In the genomic region with DNA sequence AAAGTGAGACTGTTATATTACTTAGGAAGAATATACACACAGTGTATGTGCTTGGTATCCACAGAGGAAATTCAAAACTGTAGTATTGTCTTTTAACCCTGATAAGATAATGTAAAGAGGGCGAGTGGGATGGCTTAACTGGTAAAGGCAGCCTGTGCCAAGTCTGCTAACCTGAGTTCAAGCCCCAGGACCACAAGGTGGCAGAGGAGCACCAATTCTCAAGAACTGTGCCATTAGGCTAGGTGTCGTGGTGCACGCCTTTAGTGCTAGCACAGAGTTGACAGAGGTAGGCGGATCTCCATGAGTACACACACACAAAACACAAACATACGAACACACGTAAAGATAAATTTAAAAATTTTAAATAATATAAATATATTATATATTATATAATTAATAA, we compare ENCODE assay signal across 20 mouse cellular contexts. TPM values are rescaled to one million over a fixed set of nuclear protein-coding genes. Genes with fewer than 3 reads are reported as not detected.
A peak's percentile ranks its signal among the peaks of the same experiment; 100 is the strongest.
DNase-seq lines count a peak whose midpoint lies in the region; ATAC-seq and TF ChIP-seq lines count a peak whose summit lies in the region.
"Had no signal": no experiment of that assay in that cellular context is flagged by ENCODE, and none has a peak within 500 bp of the region (broad histone marks: within the 10 kb centered on the region; RNA-seq: fewer than 3 reads in every experiment).

No protein-coding gene starts in this region.

- H3K9ac ChIP-seq in intestine, postnatal 0 days (ENCODE audit: low read depth, low read length): no peak overlapping the region
- no peak overlapping the region for H3K9ac ChIP-seq in intestine, embryonic 15.5 days
- H3K9ac ChIP-seq in MEL (ENCODE audit: control insufficient read depth, low read depth, low read length, poor library complexity, severe bottlenecking): no peak overlapping the region
- no peak overlapping the region for H3K9ac ChIP-seq in forebrain, embryonic 15.5 days (replicated peaks)
- H3K9ac ChIP-seq: forebrain, embryonic 13.5 days; heart, embryonic 15.5 days; limb, embryonic 13.5 days had no signal

- WGBS in intestine, postnatal 0 days: 85% methylated on average over 6 of the region's 6 CpGs
- WGBS in intestine, embryonic 15.5 days: 88% methylated on average over 6 of the region's 6 CpGs
- 87% methylated on average over 6 of the region's 6 CpGs for WGBS in forebrain, embryonic 15.5 days

- TF ChIP-seq RAD21 in MEL (IDR thresholded peaks at IDR 0.05; ENCODE audit: low read depth, low read length): peak; percentile 21

- no peaks in the 10 kb centered on the region for H3K36me3 ChIP-seq in intestine, postnatal 0 days (ENCODE audit: control insufficient read depth, insufficient read depth)
- no peaks in the 10 kb centered on the region for H3K36me3 ChIP-seq in intestine, embryonic 15.5 days
- peaks cover 0 to 3% of the 10 kb centered on the region in 2 experiments; a peak in 1 of 4 replicates for H3K36me3 ChIP-seq in MEL (ENCODE audit: control insufficient read depth in 1 of 2, insufficient read depth in 2 of 2, low read length in 2 of 2)
- H3K36me3 ChIP-seq in forebrain, embryonic 15.5 days: no peaks in the 10 kb centered on the region
- H3K36me3 ChIP-seq: heart, embryonic 15.5 days; limb, embryonic 13.5 days had no signal

- no peak for ATAC-seq in intestine, postnatal 0 days
- ATAC-seq in intestine, embryonic 15.5 days: no peak
- ATAC-seq in megakaryocyte progenitor cell, adult 5-6 weeks (replicated peaks; ENCODE audit: poor library complexity): peak; percentile 76
- ATAC-seq in forebrain, embryonic 15.5 days (replicated peaks): no peak
- ATAC-seq: forebrain, embryonic 13.5 days; hindbrain, embryonic 16.5 days had no signal

- H3K4me1 ChIP-seq in intestine, postnatal 0 days (replicated peaks; ENCODE audit: control insufficient read depth, insufficient read depth, low read length): 0 out of 2 replicates have a peak, but pooled peaks cover 4% of the 10 kb centered on the region
- H3K4me1 ChIP-seq in intestine, embryonic 15.5 days (replicated peaks): no peaks in the 10 kb centered on the region; the same call in 1 of the 2 replicates
- H3K4me1 ChIP-seq in MEL (ENCODE audit: control insufficient read depth in 1 of 2, insufficient read depth in 2 of 2, low read length in 2 of 2): no peaks in the 10 kb centered on the region; a peak in 3 of 4 replicates
- H3K4me1 ChIP-seq in forebrain, embryonic 15.5 days: peaks cover 3% of the 10 kb centered on the region; the same call in 1 of the 2 replicates
- H3K4me1 ChIP-seq: heart, embryonic 15.5 days had no signal

- TF ChIP-seq EP300 in MEL (IDR thresholded peaks at IDR 0.05; ENCODE audit: low read depth in 1 of 2, low read length in 2 of 2): no peak

- peak; percentile 37 for TF ChIP-seq CTCF in intestine, postnatal 0 days (IDR thresholded peaks at IDR 0.05; ENCODE audit: low read depth)
- peak in 2 of 3 experiments; percentile 9 to 48; a peak in 3 of 6 replicates for TF ChIP-seq CTCF in MEL (IDR thresholded peaks at IDR 0.05 in 2 of 3, conservative IDR thresholded peaks at IDR 0.05 in 1 of 3; ENCODE audit: control insufficient read depth in 1 of 3, insufficient read depth in 1 of 3, low read depth in 2 of 3, low read length in 3 of 3, poor library complexity in 1 of 3, severe bottlenecking in 1 of 3)

- no peak for TF ChIP-seq POLR2A in MEL (IDR thresholded peaks at IDR 0.05; ENCODE audit: control insufficient read depth in 1 of 2, insufficient read depth in 1 of 2, low read depth in 1 of 2, low read length in 2 of 2, poor library complexity in 1 of 2)

- no peak overlapping the region for H3K27ac ChIP-seq in intestine, postnatal 0 days (ENCODE audit: low read depth, low read length)
- no peak overlapping the region for H3K27ac ChIP-seq in intestine, embryonic 15.5 days
- H3K27ac ChIP-seq in MEL (ENCODE audit: control insufficient read depth, low read depth, low read length): no peak overlapping the region
- no peak overlapping the region for H3K27ac ChIP-seq in forebrain, embryonic 15.5 days (replicated peaks)
- H3K27ac ChIP-seq: forebrain, embryonic 13.5 days; heart, embryonic 15.5 days; left cerebral cortex, adult 2 months; limb, embryonic 13.5 days had no signal

- H3K79me2 ChIP-seq in MEL (ENCODE audit: control insufficient read depth, insufficient read depth, low read length, poor library complexity): no peaks in the 10 kb centered on the region

- H3K9me3 ChIP-seq in intestine, postnatal 0 days (ENCODE audit: control insufficient read depth): no peaks in the 10 kb centered on the region
- no peaks in the 10 kb centered on the region for H3K9me3 ChIP-seq in intestine, embryonic 15.5 days
- no peaks in the 10 kb centered on the region for H3K9me3 ChIP-seq in MEL (replicated peaks; ENCODE audit: insufficient read depth, low read length)
- H3K9me3 ChIP-seq in forebrain, embryonic 15.5 days: no peaks in the 10 kb centered on the region
- H3K9me3 ChIP-seq: forebrain, embryonic 13.5 days; heart, embryonic 15.5 days; limb, embryonic 13.5 days had no signal

- DNase-seq in 416B (ENCODE audit: low read depth) (peak; percentile 44), MEL (ENCODE audit: low read depth, low spot score) (peak; percentile 28)
- no peak for DNase-seq in ovary, adult 18-20 months (ENCODE audit: low spot score)
- DNase-seq in kidney, postnatal 10 days: no peak
- DNase-seq: adrenal gland, postnatal 25 days; cerebellum, postnatal 36 days; gastrocnemius, postnatal 14 days; kidney, postnatal 25 days had no signal

- no peaks in the 10 kb centered on the region for H3K27me3 ChIP-seq in intestine, postnatal 0 days (replicated peaks; ENCODE audit: control insufficient read depth, insufficient read depth, low read length)
- H3K27me3 ChIP-seq in intestine, embryonic 15.5 days (replicated peaks): no peaks in the 10 kb centered on the region
- H3K27me3 ChIP-seq in MEL (ENCODE audit: control insufficient read depth in 1 of 2, insufficient read depth in 2 of 2, low read length in 2 of 2): no peaks in the 10 kb centered on the region; a peak in 1 of 4 replicates
- H3K27me3 ChIP-seq in forebrain, embryonic 15.5 days: no peaks in the 10 kb centered on the region
- H3K27me3 ChIP-seq: forebrain, embryonic 13.5 days; heart, embryonic 15.5 days; limb, embryonic 13.5 days had no signal

- H3K4me3 ChIP-seq in intestine, postnatal 0 days (ENCODE audit: low read depth, low read length): no peak overlapping the region
- H3K4me3 ChIP-seq in intestine, embryonic 15.5 days (replicated peaks): no peak overlapping the region
- H3K4me3 ChIP-seq in MEL (ENCODE audit: control insufficient read depth in 1 of 2, insufficient read depth in 1 of 2, low read depth in 2 of 2, low read length in 2 of 2): no peak overlapping the region
- no peak overlapping the region for H3K4me3 ChIP-seq in forebrain, embryonic 15.5 days
- H3K4me3 ChIP-seq: forebrain, embryonic 13.5 days; heart, embryonic 15.5 days; left cerebral cortex, adult 2 months; limb, embryonic 13.5 days had no signal

- H3K4me2 ChIP-seq in intestine, postnatal 0 days (replicated peaks; ENCODE audit: low read depth): no peak overlapping the region
- no peak overlapping the region for H3K4me2 ChIP-seq in intestine, embryonic 15.5 days (replicated peaks)
- no peak overlapping the region for H3K4me2 ChIP-seq in forebrain, embryonic 15.5 days (replicated peaks)
- H3K4me2 ChIP-seq: forebrain, embryonic 13.5 days; heart, embryonic 15.5 days; limb, embryonic 13.5 days had no signal

TF ChIP-seq in MEL, 35 proteins besides CTCF, POLR2A, EP300 and RAD21:
- TF ChIP-seq NELFE (IDR thresholded peaks at IDR 0.05; ENCODE audit: low read depth, low read length): no peak
- TF ChIP-seq HCFC1 (IDR thresholded peaks at IDR 0.05; ENCODE audit: low read depth, low read length): no peak

RNA-seq across cellular contexts. Expression of a gene that starts 23.0 kb away (rescaled TPM):
- polyA plus RNA-seq in intestine, postnatal 0 days (2015; fragmentation: Nextera tagmentation; extraction: Ambion mirVana): 27.5 and 31.5 TPM in 2 replicates
- 76.8 and 84.1 TPM in 2 replicates for polyA plus RNA-seq in intestine, embryonic 15.5 days (2015; fragmentation: Nextera tagmentation; extraction: Ambion mirVana)
- 31.6 and 34.8 TPM in 2 replicates for total RNA-seq in MEL (2012; rRNA removed)
- polyA plus RNA-seq in MEL (2012; ENCODE audit: insufficient read depth in 1 of 2, insufficient read length in 2 of 2, low read depth in 1 of 2, low replicate concordance in 2 of 2, missing spikeins in 1 of 2): 10 to 100 TPM in 1 of 2 experiments, not detected in 1; 66.6 TPM
- total RNA-seq in megakaryocyte progenitor cell, adult 5-6 weeks (2015): 92.6 and 93.8 TPM in 2 replicates
- total RNA-seq in megakaryocyte progenitor cell, adult 5-6 weeks (2017): 47.4 and 84.9 TPM in 2 replicates
- polyA plus RNA-seq in forebrain, embryonic 15.5 days (2015; fragmentation: Nextera tagmentation; extraction: Ambion mirVana): 102 and 105 TPM in 2 replicates

RNA-seq across cellular contexts. Expression of a gene that starts 44.6 kb away (rescaled TPM):
- polyA plus RNA-seq in intestine, postnatal 0 days (2015; fragmentation: Nextera tagmentation; extraction: Ambion mirVana): not detected in 2 replicates
- polyA plus RNA-seq in intestine, embryonic 15.5 days (2015; fragmentation: Nextera tagmentation; extraction: Ambion mirVana): 0.28 TPM in 1 of 2 replicates, not detected in the other
- not detected in 2 replicates for total RNA-seq in MEL (2012; rRNA removed)
- polyA plus RNA-seq in MEL (2012; ENCODE audit: insufficient read depth in 1 of 2, insufficient read length in 2 of 2, low read depth in 1 of 2, low replicate concordance in 2 of 2, missing spikeins in 1 of 2): under 1 TPM in 1 of 2 experiments, not detected in 1; 0.45 TPM
- total RNA-seq in megakaryocyte progenitor cell, adult 5-6 weeks (2015): not detected in 2 replicates
- not detected in 2 replicates for total RNA-seq in megakaryocyte progenitor cell, adult 5-6 weeks (2017)
- 0.51 and 0.56 TPM in 2 replicates for polyA plus RNA-seq in forebrain, embryonic 15.5 days (2015; fragmentation: Nextera tagmentation; extraction: Ambion mirVana)
- total RNA-seq: adrenal gland, postnatal 25 days; gastrocnemius, postnatal 14 days; left cerebral cortex, adult 2 months had no signal
- polyA plus RNA-seq: C2C12; forebrain, embryonic 13.5 days; macrophage; testis, adult 2 months had no signal

Comparison
In these comparisons a context has a peak if more than half of its experiments do, and no peak if none do; other contexts are left out.
1. DNase-seq: peak in 416B (single experiment) and MEL (single experiment); none in ovary, adult 18-20 months (single experiment) and kidney, postnatal 10 days (single experiment).